Mouse (Mus musculus) hematopoietic stem cell, adult 5-6 weeks (primary cell): Measurements from ENCODE around the gene Ndufa4l2. TPM values are rescaled to one million over a fixed set of nuclear protein-coding genes. Genes with fewer than 3 reads are reported as not detected.

ENCODE experiments used
- ATAC-seq, 2 experiments: fragments of 125-278 bp in 1 of 2; replicated peaks in 1 of 2; 2 replicates each; pipeline ENCODE4 v1.8.0; 2016 to 2017; ENCODE audit warnings: inconsistent platforms in 2 of 2, mild to moderate bottlenecking in 2 of 2, moderate number of reproducible peaks in 2 of 2, low read depth in 1 of 2, moderate TSS enrichment in 1 of 2; ENCODE audit not compliant: low FRiP score in 2 of 2, poor library complexity in 2 of 2, severe bottlenecking in 2 of 2, insufficient read depth in 1 of 2, low TSS enrichment in 1 of 2
- total RNA-seq: library from RNA; stranded (forward); fragments of 172-1452, 232-1000 nt; gene quantifications from 2 replicates; pipeline ENCODE4 v1.2.3, GENCODE M21; 2017

Ndufa4l2 gene
- total RNA-seq, 1 experiment from 2014 or later: not detected

DNA sequence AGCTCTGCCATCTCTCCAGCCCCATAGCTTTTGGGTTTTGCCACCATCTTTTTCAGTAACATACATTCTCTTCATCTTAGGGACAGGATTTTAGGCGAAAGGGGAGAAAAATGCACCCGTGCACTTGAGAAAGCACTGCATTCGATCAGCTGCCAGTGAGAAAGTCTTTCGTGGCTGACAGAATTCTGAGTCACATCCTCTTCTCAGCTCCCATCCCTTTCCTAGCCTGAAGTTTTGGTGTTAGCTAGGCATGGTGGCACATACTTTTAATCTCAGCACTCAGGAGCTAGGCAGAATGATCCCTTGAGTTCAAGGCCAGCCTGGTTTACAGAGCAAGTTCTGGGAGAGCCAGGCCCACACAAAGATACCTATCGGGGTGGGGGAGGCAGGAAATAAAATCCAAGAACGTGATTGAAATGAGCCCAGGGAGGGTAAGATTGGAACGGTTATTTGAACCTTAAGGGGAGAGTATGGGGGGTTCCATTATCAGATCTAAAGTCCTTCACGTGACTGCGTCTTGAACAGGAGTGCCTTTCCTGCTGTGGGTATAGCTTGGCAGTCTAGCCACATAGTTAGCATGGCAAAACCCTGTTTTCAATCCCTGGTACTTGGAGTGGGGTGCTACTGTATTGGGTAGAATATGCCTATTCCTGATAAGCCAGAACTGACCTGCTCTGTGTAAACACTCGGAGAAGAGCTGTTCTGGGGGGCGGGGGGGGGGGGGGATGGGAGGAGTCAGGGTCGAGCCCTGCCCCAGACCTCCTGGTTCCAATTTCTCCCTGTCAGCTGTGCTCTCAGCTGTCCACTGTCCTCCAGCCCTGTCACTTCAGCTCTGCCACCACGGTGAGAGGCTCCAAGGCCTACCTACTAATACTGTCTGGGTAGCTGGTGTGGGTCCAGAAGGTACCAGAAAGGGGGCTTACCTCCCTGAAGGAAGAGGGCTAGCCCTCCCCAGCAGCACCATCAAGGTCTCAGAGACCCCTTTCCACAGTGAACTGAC is 13.6 kb upstream of the Ndufa4l2 start, which contains the start of gene Stac3:
TSS of gene Stac3 (plus strand) at position 793 of the 1,000 bp plus-strand sequence.
- no peak for ATAC-seq

DNA sequence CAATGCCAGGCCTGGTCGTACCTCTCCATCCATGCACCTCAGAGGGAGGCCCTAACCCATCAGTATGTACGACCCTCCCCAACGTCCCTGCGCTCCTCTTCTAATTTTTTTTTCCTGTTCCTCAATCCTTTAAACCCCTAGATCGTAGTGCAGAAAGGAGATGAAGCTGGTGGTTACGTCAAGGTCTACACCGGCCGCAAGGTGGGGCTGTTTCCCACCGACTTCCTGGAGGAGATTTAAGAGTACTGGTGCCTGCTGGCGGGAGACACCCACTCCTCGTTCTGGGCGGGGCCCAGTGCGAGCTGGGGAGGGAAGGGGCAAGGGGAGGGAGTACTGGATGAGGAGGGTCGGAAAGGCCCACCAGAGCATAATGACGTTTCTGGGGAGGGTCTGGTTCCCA is 6.5 kb upstream of the Ndufa4l2 start:
- ATAC-seq: peak; percentile 34 to 36

DNA sequence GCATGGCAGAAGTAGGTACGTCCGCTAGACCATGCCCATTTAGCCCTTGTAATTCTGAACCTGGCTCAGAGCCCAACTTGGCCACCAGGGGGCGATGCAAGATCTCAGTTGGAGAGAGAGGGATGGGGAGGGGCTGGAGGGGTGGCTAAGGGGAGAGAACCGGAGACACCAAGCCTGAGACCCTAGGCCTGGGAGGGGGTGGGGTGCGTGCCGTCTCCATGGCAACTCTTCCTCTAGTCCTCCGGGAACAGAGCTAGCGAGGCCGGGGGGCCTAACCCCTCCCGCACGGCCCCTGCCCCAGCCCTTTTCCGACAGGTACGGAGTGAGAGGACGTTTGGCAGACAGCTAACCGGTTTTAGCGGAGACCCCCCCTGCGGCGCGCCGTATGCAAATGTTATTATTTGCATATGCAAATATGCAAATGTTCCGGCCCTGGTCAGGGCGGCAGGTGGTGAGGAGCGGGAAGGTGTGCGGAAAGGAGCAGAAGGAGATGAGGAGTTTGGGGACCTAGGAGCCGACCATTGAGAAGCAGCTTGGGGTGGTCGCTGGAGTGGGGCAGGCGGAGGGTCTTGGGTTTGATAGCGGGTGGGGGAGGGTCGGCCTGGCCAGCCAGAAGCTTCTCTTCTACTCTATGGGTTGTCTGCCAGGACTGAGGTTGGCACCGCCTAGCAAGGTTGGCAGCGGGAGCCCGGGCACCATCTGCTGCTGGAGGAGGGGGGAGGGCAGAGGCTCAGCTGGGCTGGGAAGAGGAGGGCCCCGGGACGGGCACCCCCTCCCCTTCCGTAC is 5.5 kb upstream of the Ndufa4l2 start:
- peak; percentile 13 to 54; a peak in 2 of 4 replicates for ATAC-seq

DNA sequence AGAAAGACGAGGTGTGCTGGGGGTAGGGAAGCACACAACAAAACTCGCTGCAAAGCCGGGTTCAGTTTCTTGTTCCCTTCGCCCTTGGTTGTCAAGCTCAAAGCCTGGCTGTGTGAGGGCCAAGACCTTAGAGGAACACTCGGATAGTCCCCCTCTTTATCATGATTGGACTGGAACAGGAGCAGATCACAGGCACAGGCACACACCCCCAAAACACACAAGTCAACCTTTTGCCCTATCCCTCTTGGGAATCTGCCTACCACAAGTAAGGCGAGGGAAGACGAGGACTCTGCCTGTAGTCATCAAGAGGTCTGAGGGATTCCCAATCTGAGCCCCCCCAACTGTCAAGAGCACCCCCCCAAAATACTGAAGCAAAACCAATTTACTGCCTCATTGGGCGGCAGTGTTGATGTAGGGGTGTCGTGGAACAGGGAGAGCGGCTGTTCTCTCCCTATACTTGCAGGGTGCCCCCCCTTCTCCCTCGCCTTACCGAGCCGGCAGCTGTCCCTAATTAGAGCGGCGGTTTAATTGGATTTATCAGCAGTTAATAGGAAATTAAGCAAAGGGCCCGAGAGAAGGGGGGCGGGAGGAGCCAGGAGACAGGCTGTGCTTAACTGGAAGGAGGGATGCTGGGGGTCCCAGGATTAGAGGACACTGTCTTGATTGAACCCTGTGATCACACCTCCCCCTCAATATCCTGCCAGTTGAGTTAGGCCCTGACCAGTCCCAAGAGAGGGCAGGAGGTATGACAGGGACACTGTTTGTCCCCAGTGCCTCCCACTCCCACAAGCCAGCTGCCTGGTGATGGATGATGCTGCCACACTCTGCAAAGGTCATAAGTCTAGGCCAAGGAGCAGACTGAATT is 4.7 kb upstream of the Ndufa4l2 start:
- ATAC-seq: no peak

DNA sequence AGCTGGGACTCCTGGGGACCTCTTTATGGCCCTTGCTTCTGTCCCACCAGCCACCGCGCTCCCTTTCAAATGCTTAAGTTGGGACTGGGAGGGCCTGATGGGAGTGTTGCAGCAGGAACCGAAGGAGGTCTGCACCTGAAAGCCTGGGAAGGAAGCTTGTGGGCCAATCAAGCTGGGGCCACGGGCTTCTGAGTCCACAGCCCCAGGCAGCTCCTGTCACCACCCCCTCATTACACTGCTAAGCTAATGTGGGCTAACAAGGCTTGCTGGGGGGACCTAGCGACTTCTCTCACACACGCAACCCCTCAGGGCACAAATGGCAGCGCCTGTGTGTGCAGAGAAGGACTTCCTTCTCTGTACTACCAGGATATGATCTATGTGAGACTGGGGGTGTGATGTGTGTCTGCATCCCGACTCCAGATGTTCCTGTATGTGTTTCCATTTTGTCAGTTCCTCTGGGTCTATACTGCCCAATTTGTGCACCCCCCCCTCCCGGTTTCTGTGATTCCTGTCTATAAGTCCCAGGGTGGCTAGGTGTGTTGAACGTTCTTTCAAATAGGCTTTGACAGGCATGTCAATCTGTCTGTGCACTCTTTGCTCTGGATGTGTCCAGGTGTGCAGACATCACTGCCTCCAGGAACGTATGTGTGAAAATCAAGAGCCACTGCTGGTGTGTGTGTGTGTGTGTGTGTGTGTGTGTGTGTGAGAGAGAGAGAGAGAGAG is 3.7 kb upstream of the Ndufa4l2 start:
- no peak for ATAC-seq

DNA sequence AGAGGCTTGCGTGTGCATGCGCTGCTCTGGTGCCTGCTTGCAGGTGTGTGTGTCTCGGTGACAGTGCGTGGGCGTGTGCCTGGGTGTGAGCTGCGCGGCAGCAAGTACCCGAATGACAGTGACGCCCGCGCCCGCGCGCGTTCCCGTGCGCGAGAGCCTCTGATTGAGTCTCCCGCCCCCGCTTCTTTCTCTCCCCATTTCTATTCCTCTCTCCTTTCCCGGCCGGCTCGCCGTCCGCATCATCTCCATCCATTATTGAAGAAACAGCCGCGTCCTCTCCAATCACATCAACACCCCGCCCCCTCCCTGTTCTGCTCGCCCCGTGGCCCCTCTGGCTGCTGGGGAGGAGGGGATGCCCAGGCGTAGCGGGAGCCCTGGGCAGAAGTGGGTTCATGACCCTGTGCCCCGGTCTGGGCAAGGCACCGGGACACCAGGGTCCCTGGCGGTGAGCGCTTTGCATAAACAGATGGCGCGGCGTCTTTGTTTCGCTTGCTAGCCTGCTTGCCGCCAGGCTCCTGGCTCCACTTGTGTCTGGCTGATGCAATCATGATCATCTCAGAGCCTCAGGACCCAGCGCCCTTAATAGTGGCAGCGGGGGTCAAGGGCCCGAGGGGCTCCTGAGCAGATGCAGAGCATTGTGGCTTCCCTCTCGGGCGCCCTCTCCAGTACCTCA is 3.0 kb upstream of the Ndufa4l2 start:
- no peak for ATAC-seq

DNA sequence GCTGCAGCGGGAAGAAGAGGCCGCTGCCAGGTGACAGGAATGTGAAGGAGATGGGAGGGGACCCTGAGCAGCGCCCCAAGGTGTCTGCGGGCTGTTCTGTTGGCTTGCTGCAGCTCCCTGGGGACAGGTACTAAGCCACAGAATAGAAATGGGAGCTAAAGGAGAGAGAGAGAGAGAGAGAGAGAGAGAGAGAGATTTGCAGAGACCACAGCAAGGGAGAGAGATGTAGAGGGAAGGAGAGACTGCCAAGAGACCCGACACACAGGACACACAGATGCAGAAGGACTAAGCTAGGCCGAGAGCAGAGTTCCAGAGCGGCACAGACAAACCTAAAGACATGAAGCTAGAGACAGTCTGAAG is 2.5 kb upstream of the Ndufa4l2 start:
- no peak for ATAC-seq

DNA sequence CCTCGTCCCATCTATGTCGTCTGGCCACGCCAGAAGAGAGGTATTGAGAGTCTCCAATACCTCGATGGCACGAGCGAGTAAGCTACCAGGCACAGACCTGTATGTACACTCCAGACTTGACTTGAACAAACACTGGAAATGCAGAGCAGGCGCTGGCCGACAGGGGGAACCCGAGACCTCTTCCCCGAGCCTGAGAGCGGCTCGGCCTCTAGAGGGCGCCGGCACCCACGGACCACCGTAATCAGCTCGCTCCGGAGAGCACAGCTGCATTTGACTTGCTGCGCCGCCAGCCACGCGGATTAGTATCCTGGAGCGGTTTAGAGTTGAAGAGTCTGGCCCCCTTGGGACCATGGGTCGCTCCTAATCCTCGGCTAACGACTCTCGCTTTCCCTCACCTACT is 2.0 kb upstream of the Ndufa4l2 start:
- ATAC-seq: peak; percentile 68 to 79

DNA sequence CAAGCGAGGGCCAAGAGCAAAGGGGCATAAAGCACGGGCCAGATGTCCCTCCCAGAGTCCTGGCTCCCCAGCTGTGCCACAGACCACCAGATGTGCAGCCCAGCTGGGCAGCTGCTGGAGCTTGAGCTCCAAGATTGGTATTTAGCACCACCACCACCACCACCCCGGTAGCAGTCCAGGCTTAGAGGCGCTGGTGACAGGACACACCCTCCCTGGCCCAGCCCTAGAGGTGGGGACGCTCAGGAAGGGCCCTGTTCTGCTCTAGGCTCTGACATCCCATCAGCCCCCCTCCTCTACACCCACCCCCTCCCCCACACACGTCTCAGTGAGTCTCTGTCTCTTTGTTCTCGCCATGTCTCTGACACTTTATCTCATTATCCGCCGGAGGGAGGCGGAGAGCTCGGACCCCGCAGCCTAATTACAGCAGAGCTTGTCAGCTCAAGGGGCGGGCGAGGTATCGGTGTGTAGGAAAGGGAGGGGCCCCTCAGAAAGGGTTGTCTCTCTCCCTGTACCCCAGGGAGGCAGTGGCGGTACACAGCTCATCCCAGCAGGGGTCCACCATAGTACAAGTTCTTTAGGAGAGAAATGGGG is 1.2 kb upstream of the Ndufa4l2 start:
- ATAC-seq: no peak

DNA sequence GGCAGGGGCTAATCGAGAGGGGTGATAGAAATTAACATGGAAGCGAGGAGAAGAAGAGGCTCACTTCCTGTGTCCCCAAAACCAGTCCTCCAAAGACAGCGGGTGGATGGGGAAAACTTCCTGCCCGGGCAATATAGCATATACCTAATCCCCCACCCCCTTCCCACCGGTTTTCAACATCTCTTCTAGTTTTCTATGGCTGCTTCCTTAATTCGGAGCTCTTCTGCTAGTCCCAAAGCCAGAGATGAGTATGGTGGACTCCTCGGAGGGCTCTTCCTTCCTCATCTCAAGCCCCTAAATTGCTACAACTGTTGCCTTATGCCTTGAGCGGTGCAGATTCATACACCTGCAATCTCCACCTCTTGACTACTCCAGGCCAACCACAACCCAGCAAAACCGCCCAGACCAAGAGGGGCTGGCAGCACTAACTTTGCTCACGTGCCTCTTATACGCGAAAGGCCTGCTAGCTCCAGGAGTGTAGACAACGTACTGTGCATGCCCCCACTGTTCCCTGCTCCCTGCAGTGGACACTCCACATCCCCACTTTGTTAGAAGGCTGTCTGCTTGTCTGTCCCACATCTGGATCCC is 562 bp upstream of the Ndufa4l2 start:
- ATAC-seq: no peak

DNA sequence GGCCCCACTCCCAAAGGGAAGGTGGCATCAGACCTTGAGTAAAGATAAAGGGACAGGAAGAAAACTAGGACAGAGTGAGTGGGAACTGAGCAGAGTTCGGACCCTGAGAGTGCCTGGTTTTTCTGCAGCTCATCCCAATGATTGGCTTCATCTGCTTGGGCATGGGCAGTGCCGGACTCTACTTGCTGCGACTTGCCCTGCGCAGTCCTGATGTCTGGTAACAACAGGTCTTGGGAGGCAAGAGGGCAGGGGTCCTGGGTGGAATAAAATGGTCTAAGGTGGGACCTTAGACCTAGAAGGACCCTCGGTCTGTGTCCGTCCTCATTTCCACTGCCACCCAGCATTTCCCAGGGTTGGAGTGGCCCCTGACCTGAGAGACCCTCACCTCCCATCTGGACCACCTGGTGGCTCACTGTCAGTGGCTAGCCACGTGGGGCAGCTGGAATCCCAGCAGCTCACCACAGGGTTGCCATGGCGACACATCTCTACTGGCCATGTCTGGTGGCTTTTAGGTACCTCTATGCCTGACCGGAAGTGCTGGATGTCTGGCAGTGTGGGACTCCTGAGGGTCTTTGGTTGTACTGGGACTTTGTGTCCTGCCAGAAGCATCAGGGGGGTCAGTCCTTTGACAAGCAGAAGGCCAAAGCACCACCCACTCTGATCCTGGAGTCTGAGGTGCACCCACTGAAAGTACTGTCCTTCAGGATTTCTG is 660 bp downstream of the Ndufa4l2 start:
- no peak for ATAC-seq

DNA sequence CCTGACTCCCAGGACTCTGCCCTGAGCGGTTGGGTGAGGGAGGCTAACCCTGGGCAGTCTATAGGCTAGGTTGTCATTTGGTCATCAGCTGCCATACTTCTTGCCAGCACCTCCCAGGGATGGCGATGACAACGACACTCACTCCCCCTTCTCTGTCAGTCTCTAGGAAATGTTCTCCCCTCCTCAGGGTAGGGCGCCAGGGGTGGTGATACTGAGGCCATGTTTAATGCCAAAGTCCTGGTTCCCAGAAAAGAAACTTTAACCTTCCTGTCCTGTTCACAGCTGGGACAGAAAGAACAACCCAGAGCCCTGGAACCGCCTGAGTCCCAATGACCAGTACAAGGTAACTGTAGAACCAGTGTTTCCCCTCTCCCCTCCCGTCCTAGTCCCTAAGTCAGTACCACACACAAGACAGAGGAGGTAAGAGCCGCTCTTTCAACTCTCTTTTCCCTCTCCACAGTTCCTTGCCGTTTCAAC is 1.3 kb downstream of the Ndufa4l2 start:
- ATAC-seq: no peak

DNA sequence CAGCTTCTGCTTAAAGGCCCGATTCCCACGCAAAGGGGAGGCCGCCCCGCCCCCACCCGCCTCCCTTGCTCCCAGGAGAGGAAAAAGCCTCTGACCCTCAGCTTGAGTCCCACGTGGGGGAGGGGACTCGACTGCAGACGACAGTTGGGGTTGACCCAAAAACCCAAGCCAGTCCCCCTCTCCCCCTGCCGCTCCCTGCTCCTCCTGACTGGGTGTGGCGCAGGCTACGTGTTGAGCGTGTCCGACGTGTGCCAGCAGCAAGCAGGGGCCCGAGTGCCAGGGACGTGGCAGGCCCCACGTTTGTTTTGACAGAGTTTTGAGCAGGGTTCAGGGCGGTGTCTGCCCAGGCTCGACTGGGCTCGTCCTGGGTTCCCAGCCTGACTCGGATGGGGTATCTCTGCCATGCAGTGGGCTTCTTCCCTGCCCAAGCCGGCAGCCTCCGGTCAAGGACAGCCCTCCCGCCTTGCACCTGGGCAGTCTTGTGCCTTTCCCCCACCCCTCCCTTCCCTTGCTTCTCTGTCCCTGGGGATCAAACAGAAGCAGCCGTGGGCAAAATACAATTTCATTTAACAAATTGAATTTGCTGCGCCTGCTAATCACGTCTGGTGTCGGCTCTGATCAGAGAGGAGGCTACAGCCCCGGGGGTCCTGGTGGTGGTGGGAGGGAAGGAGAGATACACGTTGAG is 2.0 kb downstream of the Ndufa4l2 start:
- no peak for ATAC-seq

DNA sequence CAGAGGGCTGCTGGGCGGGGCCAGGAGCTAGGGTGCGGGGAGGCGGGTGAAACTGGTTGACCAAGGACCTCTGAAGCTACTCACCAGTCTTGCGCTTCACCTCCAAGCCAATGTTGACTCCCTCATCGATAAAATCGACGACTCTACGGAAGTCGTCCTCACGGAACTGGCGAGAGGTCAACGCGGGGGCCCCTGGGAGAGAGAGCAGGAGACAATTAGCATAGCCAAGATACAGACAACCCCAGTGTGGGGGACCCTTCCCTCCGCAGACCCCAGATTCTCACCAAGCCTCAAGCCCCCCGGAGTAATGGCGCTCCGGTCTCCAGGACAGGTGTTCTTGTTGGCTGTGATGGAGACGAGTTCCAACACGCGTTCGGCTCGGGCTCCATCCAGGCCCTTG is 3.2 kb downstream of the Ndufa4l2 start:
- no peak for ATAC-seq
